Comparison of ENCODE assay signal across 11 mouse cellular contexts in the genomic region with DNA sequence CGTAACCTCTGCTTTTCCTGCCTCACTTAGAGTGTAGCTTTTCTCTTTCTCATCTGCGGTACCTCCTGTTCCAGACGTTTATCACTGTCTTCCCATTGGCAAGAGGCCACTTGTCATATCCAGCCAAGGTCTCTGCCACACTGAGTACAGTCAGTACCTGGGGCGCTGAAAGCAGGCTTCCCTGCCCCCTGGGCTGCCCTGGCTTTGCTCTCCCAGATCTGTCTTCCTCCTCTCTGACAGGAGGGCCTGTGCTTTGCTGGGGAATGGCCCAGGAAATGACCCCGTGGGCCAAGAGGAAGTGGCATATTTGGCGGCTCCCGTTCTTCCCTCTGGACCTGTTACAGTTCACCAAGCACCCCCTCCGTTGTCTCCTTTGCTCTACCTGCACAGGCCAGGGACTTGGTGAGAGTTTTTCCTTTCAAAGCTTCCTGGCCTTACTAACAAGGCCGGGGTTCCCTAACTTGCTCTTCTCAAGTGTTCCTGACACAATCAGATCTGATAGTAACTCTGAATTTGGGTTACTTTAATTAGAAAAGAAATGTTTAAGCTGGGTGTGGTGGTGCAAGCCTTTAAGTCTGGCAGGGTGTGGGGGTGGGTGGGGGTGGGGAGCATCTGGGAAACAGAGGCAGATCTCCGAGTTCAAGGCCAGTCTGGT. TPM values are rescaled to one million over a fixed set of nuclear protein-coding genes. Genes with fewer than 3 reads are reported as not detected.
A peak's percentile ranks its signal among the peaks of the same experiment; 100 is the strongest.
DNase-seq lines count a peak whose midpoint lies in the region; ATAC-seq and TF ChIP-seq lines count a peak whose summit lies in the region.
"Had no signal": no experiment of that assay in that cellular context is flagged by ENCODE, and none has a peak within 500 bp of the region (broad histone marks: within the 10 kb centered on the region; RNA-seq: fewer than 3 reads in every experiment).

No protein-coding gene starts in this region.

- no peaks in the 10 kb centered on the region for H3K27me3 ChIP-seq in kidney, adult 2 months (replicated peaks; ENCODE audit: control insufficient read depth, insufficient read depth, low read length)
- H3K27me3 ChIP-seq in kidney, embryonic 14.5 days (ENCODE audit: control insufficient read depth, insufficient read depth, low read length) = no peaks in the 10 kb centered on the region
- no peaks in the 10 kb centered on the region for H3K27me3 ChIP-seq in heart, embryonic 15.5 days
- H3K27me3 ChIP-seq: midbrain, embryonic 12.5 days had no signal

- no peak for ATAC-seq in kidney, embryonic 14.5 days (ENCODE audit: low FRiP score, low TSS enrichment)
- ATAC-seq in heart, embryonic 15.5 days (replicated peaks; ENCODE audit: insufficient number of reproducible peaks, insufficient read depth, low FRiP score, low read depth) = 0 out of 2 replicates have a peak, but pooled peaks have one; percentile 43

- H3K27ac ChIP-seq in kidney, adult 2 months (ENCODE audit: insufficient read depth, low read depth, low read length) = no peak overlapping the region
- H3K27ac ChIP-seq in kidney, embryonic 14.5 days (ENCODE audit: low read depth, low read length) = no peak overlapping the region
- 0 out of 2 replicates have a peak overlapping the region, but pooled peaks have one; percentile 9 for H3K27ac ChIP-seq in heart, embryonic 15.5 days
- H3K27ac ChIP-seq: midbrain, embryonic 12.5 days had no signal

- no peak for TF ChIP-seq POLR2A in kidney, adult 2 months (IDR thresholded peaks at IDR 0.05; ENCODE audit: low read depth, low read length)

- H3K4me2 ChIP-seq in kidney, embryonic 14.5 days (replicated peaks; ENCODE audit: low read depth, low read length) = no peak overlapping the region
- H3K4me2 ChIP-seq in heart, embryonic 15.5 days = no peak overlapping the region
- H3K4me2 ChIP-seq: midbrain, embryonic 12.5 days had no signal

- no peaks in the 10 kb centered on the region for H3K36me3 ChIP-seq in kidney, adult 2 months (ENCODE audit: control insufficient read depth, insufficient read depth, low read length)
- H3K36me3 ChIP-seq in kidney, embryonic 14.5 days (ENCODE audit: control insufficient read depth, insufficient read depth, low read length) = no peaks in the 10 kb centered on the region
- no peaks in the 10 kb centered on the region for H3K36me3 ChIP-seq in heart, embryonic 15.5 days
- H3K36me3 ChIP-seq: midbrain, embryonic 12.5 days had no signal

- H3K9ac ChIP-seq in kidney, embryonic 14.5 days (ENCODE audit: low read depth, low read length) = no peak overlapping the region
- no peak overlapping the region for H3K9ac ChIP-seq in heart, embryonic 15.5 days
- H3K9ac ChIP-seq: midbrain, embryonic 12.5 days had no signal

- peak; percentile 22 for DNase-seq in kidney, adult 2 months
- peak; percentile 84 for DNase-seq in adrenal gland, adult 2 months
- peak; percentile 61 for DNase-seq in ovary, postnatal 36 days (ENCODE audit: low spot score)
- no peak for DNase-seq in right cerebral cortex, adult 2 months (ENCODE audit: low spot score in 2 of 2)
- no peak for DNase-seq in spleen, adult 18-20 months
- DNase-seq in left cerebral cortex, adult 8-10 months (ENCODE audit: low spot score in 2 of 2) = no peak
- DNase-seq: layer of hippocampus, postnatal 36 days; retina, postnatal 1 day had no signal

- no peaks in the 10 kb centered on the region for H3K4me1 ChIP-seq in kidney, adult 2 months (ENCODE audit: control insufficient read depth, insufficient read depth, low read length)
- 0 out of 2 replicates have a peak, but pooled peaks cover 7% of the 10 kb centered on the region for H3K4me1 ChIP-seq in kidney, embryonic 14.5 days (ENCODE audit: control insufficient read depth, insufficient read depth, low read length)
- peaks cover 7% of the 10 kb centered on the region for H3K4me1 ChIP-seq in heart, embryonic 15.5 days (replicated peaks)
- H3K4me1 ChIP-seq: midbrain, embryonic 12.5 days had no signal

- H3K4me3 ChIP-seq in kidney, adult 2 months (ENCODE audit: insufficient read depth, low read depth, low read length) = no peak overlapping the region
- H3K4me3 ChIP-seq in kidney, embryonic 14.5 days (ENCODE audit: low read length) = no peak overlapping the region
- no peak overlapping the region for H3K4me3 ChIP-seq in heart, embryonic 15.5 days
- H3K4me3 ChIP-seq: midbrain, embryonic 12.5 days had no signal

- WGBS in kidney, adult 2 months = 30% methylated on average over 10 of the region's 10 CpGs
- WGBS in kidney, embryonic 14.5 days = 39% methylated on average over 10 of the region's 10 CpGs
- 28% methylated on average over 10 of the region's 10 CpGs for WGBS in heart, embryonic 15.5 days

- H3K9me3 ChIP-seq in kidney, embryonic 14.5 days (ENCODE audit: control insufficient read depth, low read length) = no peaks in the 10 kb centered on the region
- H3K9me3 ChIP-seq in heart, embryonic 15.5 days (replicated peaks) = no peaks in the 10 kb centered on the region
- H3K9me3 ChIP-seq: midbrain, embryonic 12.5 days had no signal

- TF ChIP-seq CTCF in kidney, adult 2 months (conservative IDR thresholded peaks at IDR 0.05; ENCODE audit: insufficient read depth, insufficient read length, low read depth, low read length) = no peak

RNA-seq across cellular contexts. Expression of gene Slc28a3, which starts 9.3 kb away (rescaled TPM):
- not detected in 2 replicates for polyA plus RNA-seq in kidney, adult 2 months (2012; rRNA removed)
- 0.08 TPM in 1 of 2 replicates, not detected in the other for polyA plus RNA-seq in kidney, embryonic 14.5 days (2014; fragmentation: Nextera tagmentation; extraction: Ambion mirVana)
- total RNA-seq in adrenal gland, adult 2 months (2021) = not detected
- polyA plus RNA-seq in adrenal gland, adult 2 months (2012; rRNA removed) = 0.02 TPM in 1 of 2 replicates, not detected in the other
- 0.05 TPM in 1 of 2 replicates, not detected in the other for polyA plus RNA-seq in heart, embryonic 15.5 days (2015; fragmentation: Nextera tagmentation; extraction: Ambion mirVana)
- total RNA-seq in left cerebral cortex, adult 8-10 months (2022) = under 1 TPM in 2 of 4 experiments, not detected in 2; 0.09 to 0.26 TPM
- polyA plus RNA-seq: midbrain, embryonic 12.5 days had no signal

Comparison
In these comparisons a context has a peak if more than half of its experiments do, and no peak if none do; other contexts are left out.
1. DNase-seq: peak in kidney, adult 2 months (single experiment), adrenal gland, adult 2 months (single experiment) and ovary, postnatal 36 days (single experiment); none in right cerebral cortex, adult 2 months (0 of 2), spleen, adult 18-20 months (0 of 2) and left cerebral cortex, adult 8-10 months (0 of 2).